Mouse (Mus musculus): ENCODE measurements at regions not wholly inside any gene's neighbourhood (a gene's known extent, or its start where the extent isn't known, plus 50 kb on each side); places are given as distances from the start of the nearest gene placed in this dataset.

DNA sequence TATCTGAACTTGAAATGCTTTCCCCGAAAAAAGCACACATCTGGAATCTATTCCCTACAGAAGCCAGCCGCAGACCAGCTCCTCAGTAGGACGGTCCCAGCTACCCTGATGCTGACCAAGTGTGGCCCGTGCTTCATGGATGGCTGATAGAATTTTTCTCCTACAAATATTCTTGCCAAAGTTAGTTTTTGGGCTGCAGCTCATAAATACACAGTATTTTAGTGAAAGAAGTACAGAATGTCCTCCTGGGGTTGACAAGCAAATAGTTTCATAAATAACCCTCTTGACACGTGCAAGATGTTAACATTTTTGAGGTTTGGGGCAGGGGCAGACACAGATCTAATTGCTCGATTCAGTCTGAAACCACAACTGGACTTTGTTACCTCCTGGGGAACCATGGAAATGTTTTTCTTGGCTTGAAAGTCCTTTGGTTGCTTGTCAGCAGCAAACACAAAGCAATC is 91.0 kb upstream of the Adra1b start:
- DNase-seq (ENCODE audit: low read depth) = no peak
- no peak for TF ChIP-seq CTCF (IDR thresholded peaks at IDR 0.05; ENCODE audit: borderline replicate concordance, extremely low read depth, insufficient read depth, insufficient read length)
- TF ChIP-seq POLR2A (IDR thresholded peaks at IDR 0.05; ENCODE audit: borderline replicate concordance, extremely low read depth, insufficient read depth, insufficient read length, poor library complexity, severe bottlenecking) = no peak

DNA sequence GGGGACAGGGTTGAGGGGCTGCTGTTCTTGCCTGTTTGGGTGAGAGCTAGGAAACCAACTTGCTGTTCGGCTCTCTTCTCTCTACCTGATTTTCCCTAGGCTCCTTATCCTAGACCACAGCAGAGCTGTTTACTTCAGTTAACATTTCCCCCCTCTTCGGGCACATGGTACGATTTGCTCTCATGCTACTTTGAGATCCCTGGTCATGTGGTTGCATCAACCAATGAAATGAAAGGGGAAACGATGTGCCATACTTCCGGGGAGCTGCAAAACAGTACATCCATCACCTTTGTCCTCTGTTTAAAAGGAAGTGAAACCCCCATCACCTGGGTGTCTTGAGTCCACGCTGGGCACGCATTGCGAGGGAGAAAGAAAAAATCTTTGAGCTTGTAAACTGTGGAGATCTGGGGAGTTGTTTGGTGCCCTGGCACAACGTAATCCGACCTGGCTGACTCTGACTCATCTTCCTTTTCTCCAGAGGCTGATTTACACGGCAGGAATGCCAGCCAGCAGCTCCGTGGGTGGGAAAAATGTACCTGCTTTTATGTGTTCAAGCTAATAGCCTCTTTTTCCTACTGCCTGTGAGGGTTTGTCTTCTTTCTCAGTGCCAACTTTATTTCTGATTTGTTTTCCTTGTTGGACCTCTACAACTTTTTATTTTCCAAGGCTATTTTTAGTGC is 97.2 kb upstream of the Adra1b start:
- no peak for TF ChIP-seq CTCF (IDR thresholded peaks at IDR 0.05; ENCODE audit: borderline replicate concordance, extremely low read depth, insufficient read depth, insufficient read length)
- DNase-seq (ENCODE audit: low read depth) = no peak

DNA sequence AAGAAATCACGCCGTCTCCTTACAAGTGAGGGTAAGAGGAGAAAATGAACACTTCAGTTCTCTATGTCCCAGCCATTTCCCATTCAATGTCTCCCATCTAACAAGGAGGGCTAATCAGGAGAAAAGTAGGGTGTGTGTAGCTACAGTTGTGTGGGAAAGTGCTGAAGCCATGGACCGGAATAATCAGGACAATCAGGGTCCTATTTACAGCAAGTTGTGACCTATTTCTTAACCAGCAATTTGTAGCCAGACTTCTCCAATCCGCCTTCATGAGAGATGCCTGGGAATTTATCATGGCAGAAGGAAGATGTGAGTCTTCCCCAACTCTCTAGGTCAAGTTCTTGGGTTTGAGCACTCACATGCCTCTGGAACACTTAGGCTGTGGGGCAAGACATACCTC is 99.0 kb upstream of the Adra1b start:
- TF ChIP-seq CTCF (IDR thresholded peaks at IDR 0.05; ENCODE audit: borderline replicate concordance, extremely low read depth, insufficient read depth, insufficient read length) = no peak
- no peak for DNase-seq (ENCODE audit: low read depth)

DNA sequence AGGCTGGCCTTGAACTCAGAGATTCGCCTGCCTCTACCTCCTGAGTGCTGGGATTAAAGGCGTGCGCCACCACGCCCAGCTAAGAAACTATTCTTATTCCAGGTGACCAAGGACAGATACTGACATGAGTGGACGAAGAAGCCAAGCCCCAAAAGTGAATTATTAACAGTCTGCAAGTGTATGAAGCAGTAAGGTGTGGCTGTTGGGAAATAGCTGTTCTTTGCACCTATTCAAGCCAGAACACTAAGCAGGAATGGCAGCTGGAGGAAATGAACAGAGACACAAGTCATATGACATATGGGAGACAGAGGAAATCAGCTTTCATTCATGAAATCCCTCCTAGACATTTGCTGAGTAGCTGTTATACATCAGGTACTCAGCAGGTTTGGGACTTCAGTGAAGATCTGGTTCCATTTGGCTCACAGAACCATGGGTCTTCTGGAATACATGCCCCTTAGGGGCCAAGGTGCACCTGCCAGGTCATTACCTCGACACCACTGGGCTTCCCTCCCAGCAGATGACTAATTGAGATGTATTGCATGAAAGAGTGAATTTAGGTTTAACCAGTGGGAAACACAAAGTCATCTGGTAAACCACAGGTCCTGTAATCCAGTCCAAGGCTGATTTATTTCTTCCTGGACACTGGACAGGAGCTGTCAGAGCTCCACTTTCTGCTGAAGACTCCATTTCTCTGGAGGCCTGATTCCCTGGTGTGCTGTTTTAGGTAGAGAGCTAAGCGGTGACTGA is 101.0 kb upstream of the Adra1b start:
- no peak for DNase-seq (ENCODE audit: low read depth)
- TF ChIP-seq CTCF (IDR thresholded peaks at IDR 0.05; ENCODE audit: borderline replicate concordance, extremely low read depth, insufficient read depth, insufficient read length) = no peak
- TF ChIP-seq POLR2A (IDR thresholded peaks at IDR 0.05; ENCODE audit: borderline replicate concordance, extremely low read depth, insufficient read depth, insufficient read length, poor library complexity, severe bottlenecking) = no peak

DNA sequence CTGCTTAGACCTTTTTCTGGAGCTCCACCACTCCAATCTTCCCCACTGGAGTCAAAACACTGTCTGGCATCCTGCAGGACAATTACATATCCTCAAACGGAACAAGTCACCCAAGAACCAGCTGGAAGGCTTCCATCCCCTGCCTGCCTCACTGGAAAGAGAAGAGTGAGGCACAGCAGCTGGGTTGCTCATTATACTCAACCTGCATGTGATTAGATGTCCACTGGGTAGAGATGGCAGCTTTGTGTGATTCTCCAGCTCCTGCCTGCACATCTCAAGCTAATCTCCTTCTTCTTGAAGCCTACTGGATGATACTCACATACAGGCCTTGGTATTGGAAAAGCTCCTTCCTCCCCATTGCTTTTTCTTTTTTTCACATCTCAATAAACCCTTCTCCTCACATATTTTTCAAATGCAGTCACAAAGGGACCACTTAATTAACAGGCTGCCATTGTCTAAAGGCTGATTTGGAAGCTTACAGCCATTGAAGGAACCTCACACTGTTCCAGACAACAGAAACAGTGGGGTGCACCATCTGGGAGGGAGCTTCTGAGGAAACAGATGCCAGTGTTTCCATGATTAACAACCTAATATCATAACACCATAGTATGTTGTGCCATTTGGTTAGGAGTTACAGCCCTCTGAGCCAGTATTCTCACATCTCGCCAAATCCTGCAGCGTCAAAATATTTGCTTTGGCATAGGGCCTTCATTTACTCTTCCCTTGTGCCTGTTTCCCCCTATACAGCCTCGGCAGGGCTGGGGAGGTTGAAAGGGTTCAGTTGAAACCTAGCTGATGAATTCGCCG is 101.9 kb upstream of the Adra1b start:
- DNase-seq (ENCODE audit: low read depth) = peak; percentile 91
- TF ChIP-seq CTCF (IDR thresholded peaks at IDR 0.05; ENCODE audit: borderline replicate concordance, extremely low read depth, insufficient read depth, insufficient read length) (no peak), POLR2A (IDR thresholded peaks at IDR 0.05; ENCODE audit: borderline replicate concordance, extremely low read depth, insufficient read depth, insufficient read length, poor library complexity, severe bottlenecking) (no peak)

DNA sequence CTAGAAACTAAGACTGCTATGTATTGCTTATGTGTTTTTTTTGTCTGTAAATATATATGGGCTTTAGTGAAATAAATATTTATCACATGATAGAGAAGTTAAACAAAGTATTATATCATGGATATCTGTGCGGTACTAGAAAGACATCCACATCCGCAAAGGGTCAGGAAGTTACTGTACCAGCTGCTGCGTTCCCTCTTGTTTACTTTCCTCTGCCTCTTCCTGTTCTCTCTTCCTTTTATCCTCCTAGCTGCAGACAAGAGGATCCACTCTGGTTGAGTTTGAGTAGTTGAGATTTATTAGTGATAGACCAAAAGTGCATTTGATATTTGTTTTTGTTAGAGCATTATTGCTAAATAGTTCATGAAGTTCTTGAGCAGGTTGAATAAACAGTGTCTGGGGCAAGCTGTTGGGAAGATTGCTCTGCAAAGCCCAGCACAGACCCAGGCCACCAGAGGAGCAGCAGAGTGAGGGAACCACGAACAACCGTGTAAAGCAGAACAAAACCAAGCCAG is 106.6 kb upstream of the Adra1b start:
- TF ChIP-seq POLR2A (IDR thresholded peaks at IDR 0.05; ENCODE audit: borderline replicate concordance, extremely low read depth, insufficient read depth, insufficient read length, poor library complexity, severe bottlenecking) = no peak
- TF ChIP-seq CTCF (IDR thresholded peaks at IDR 0.05; ENCODE audit: borderline replicate concordance, extremely low read depth, insufficient read depth, insufficient read length) = no peak
- DNase-seq (ENCODE audit: low read depth) = no peak

DNA sequence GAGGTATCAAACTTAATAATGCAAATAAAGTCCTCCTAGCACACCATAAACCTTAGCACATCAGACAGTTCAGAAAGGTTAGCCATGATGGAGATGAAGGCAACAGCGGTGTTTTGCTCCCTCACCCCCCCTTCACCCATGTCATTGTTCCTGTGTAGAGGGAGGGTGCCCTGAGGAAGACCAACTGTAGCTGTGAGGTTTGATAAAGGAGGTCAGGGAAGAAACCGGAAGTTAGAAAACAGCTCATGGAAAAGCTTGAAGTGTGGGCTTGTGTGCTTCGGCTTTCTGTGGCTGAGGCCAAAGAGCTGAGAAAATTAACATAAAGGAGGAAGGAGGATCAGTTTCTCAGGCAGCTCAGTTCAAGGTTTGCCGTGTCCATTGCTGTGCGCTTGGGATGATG is 111.3 kb upstream of the Adra1b start:
- no peak for DNase-seq (ENCODE audit: low read depth)
- TF ChIP-seq POLR2A (IDR thresholded peaks at IDR 0.05; ENCODE audit: borderline replicate concordance, extremely low read depth, insufficient read depth, insufficient read length, poor library complexity, severe bottlenecking) (no peak), CTCF (IDR thresholded peaks at IDR 0.05; ENCODE audit: borderline replicate concordance, extremely low read depth, insufficient read depth, insufficient read length) (no peak)

DNA sequence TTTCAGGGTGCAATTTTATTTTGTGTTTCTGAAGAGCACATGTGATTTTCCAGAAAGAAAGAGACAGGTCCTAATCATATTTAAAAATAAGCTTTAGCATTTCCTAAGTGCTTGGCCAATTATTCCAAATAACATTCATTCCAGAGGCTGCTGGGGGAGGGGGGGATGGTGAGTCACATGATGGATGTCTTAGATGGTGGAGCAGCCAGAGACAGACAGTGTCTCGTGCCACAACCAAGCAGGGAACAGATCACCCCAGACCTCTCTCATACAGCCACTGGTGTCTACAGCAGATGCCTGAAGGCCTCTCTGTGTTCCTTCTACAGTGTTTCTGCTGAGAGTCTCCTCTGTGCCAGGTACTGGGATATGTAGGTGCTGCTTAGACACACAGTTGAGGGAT is 112.8 kb upstream of the Adra1b start:
- DNase-seq (ENCODE audit: low read depth) = no peak
- TF ChIP-seq POLR2A (IDR thresholded peaks at IDR 0.05; ENCODE audit: borderline replicate concordance, extremely low read depth, insufficient read depth, insufficient read length, poor library complexity, severe bottlenecking) (no peak), CTCF (IDR thresholded peaks at IDR 0.05; ENCODE audit: borderline replicate concordance, extremely low read depth, insufficient read depth, insufficient read length) (no peak)

DNA sequence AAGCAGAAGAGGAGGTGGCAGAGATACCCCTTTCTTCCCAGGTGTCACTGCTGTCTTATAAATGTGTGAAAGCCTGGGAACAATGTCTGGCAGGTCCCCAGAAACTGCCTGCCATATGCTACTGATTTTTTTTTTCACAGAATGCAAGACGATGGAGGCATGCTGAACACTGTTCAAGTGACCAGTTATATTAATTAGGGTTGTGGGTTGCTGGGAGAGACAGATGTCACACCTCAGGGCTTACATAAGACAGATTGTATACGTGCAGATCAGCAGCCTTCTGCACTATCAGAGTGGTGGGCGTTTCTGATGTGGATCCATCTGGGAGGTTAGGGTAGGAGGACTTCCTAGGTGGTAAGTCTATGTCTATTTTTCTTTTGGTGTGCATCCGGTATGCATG is 120.6 kb upstream of the Adra1b start:
- peak; percentile 39 for DNase-seq (ENCODE audit: low read depth)

DNA sequence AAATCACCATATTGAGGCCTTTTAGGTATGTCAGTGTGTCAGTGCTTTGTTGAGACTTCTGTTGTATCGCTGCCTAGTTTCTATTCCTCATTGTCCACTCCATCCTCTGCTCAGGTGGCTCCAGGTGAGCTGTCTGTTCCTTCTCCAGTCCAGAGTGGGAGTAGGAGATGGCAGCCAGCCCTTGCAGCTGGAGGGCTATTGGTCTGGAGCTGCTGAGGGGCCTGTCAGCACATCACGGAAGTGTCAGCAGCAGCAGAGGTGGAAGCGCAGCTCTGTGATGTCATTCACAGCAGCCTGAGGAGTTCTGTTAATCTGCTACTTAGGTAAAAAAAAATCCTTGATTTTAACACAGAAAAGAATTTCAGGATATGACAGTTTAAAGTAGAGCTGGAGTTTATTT is 126.0 kb upstream of the Adra1b start:
- no peak for DNase-seq (ENCODE audit: low read depth)
- TF ChIP-seq CTCF (IDR thresholded peaks at IDR 0.05; ENCODE audit: borderline replicate concordance, extremely low read depth, insufficient read depth, insufficient read length) (no peak), POLR2A (IDR thresholded peaks at IDR 0.05; ENCODE audit: borderline replicate concordance, extremely low read depth, insufficient read depth, insufficient read length, poor library complexity, severe bottlenecking) (no peak)

More for the DNA sequence above, 120.6 kb upstream of the Adra1b start:
- TF ChIP-seq CTCF (IDR thresholded peaks at IDR 0.05; ENCODE audit: borderline replicate concordance, extremely low read depth, insufficient read depth, insufficient read length) = no peak
- TF ChIP-seq POLR2A (IDR thresholded peaks at IDR 0.05; ENCODE audit: borderline replicate concordance, extremely low read depth, insufficient read depth, insufficient read length, poor library complexity, severe bottlenecking) = no peak

DNA sequence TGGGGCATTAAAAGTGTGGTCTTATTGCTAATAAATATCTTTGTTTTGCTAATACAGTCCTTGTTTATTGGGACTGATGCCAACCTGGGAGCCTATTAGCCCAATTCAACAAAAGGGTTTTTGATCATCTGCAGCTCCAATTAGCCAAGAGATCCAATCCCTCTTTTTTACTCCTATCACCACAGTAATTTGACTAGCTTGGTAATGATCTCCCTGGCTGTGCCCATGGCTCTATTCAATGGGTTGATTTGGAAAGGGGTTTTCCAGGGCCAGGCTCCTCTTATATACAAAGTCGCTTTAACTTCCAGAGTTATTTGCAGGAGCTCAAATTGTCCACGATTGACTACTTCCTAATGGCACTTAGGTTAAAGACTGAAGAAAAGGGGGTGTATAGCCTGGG is 145.1 kb upstream of the Adra1b start:
- TF ChIP-seq POLR2A (IDR thresholded peaks at IDR 0.05; ENCODE audit: borderline replicate concordance, extremely low read depth, insufficient read depth, insufficient read length, poor library complexity, severe bottlenecking) = no peak
- no peak for TF ChIP-seq CTCF (IDR thresholded peaks at IDR 0.05; ENCODE audit: borderline replicate concordance, extremely low read depth, insufficient read depth, insufficient read length)

More for the DNA sequence above, 145.1 kb upstream of the Adra1b start:
- peak; percentile 77 for DNase-seq (ENCODE audit: low read depth)
